Mouse (Mus musculus) brain, adult 2 months (tissue): Measurements from ENCODE around the gene Gpr182.
A peak's percentile ranks its signal among the peaks of the same experiment; 100 is the strongest.

Source experiments
- DNase-seq: peaks from one replicate; pipeline ENCODE4 v3.0.0; 2011; ENCODE audit warnings: low read depth, low spot score

The Gpr182 gene

GRCm38 (mm10) chr10:127739083-127739660 lies 12.4 kb downstream of the Gpr182 start, which contains the start of gene Zbtb39:
TSS of gene Zbtb39 (plus strand) at chr10:127739538.
- peak; percentile 74 for DNase-seq

GRCm38 (mm10) chr10:127738151-127738882 lies 13.2 kb downstream of the Gpr182 start:
- DNase-seq = peak; percentile 51

- DNase-seq = no peak
These were observed 14.0 kb downstream of the Gpr182 start for GRCm38 (mm10) chr10:127737552-127737951.

GRCm38 (mm10) chr10:127736916-127737315 lies 14.6 kb downstream of the Gpr182 start:
- no peak for DNase-seq

GRCm38 (mm10) chr10:127736266-127736665 lies 15.3 kb downstream of the Gpr182 start:
- DNase-seq = no peak

- DNase-seq = peak; percentile 64
These were observed 17.1 kb downstream of the Gpr182 start for GRCm38 (mm10) chr10:127734434-127734833.

- no peak for DNase-seq
These were observed 20.1 kb downstream of the Gpr182 start for GRCm38 (mm10) chr10:127731397-127731796.

- DNase-seq = no peak
These were observed 20.6 kb downstream of the Gpr182 start for GRCm38 (mm10) chr10:127730933-127731310.

GRCm38 (mm10) chr10:127730285-127730932 lies 21.1 kb downstream of the Gpr182 start:
- DNase-seq = peak; percentile 65

GRCm38 (mm10) chr10:127728437-127728836 lies 23.1 kb downstream of the Gpr182 start:
- peak; percentile 56 for DNase-seq

GRCm38 (mm10) chr10:127725136-127725535 lies 26.4 kb downstream of the Gpr182 start:
- DNase-seq = no peak

- no peak for DNase-seq
These were observed 27.4 kb downstream of the Gpr182 start, which contains the start of gene Tac2 for GRCm38 (mm10) chr10:127724178-127724577. TSS of gene Tac2 (plus strand) at chr10:127724478.

- peak; percentile 66 for DNase-seq
These were observed 29.7 kb downstream of the Gpr182 start for GRCm38 (mm10) chr10:127721671-127722418.

GRCm38 (mm10) chr10:127712736-127713135 lies 38.8 kb downstream of the Gpr182 start:
- no peak for DNase-seq

- no peak for DNase-seq
These were observed 41.2 kb downstream of the Gpr182 start for GRCm38 (mm10) chr10:127710331-127710730.

- DNase-seq = peak; percentile 15
These were observed 42.6 kb downstream of the Gpr182 start for GRCm38 (mm10) chr10:127708850-127709370.

GRCm38 (mm10) chr10:127707721-127708120 lies 43.8 kb downstream of the Gpr182 start:
- DNase-seq = no peak

- DNase-seq = no peak
These were observed 45.7 kb downstream of the Gpr182 start for GRCm38 (mm10) chr10:127705783-127706182.

- DNase-seq = no peak
These were observed 46.7 kb downstream of the Gpr182 start, which contains the start of gene Myo1a for GRCm38 (mm10) chr10:127704766-127705220. TSS of gene Myo1a (plus strand) at chr10:127705170.

GRCm38 (mm10) chr10:127704293-127704692 lies 47.2 kb downstream of the Gpr182 start:
- no peak for DNase-seq

- DNase-seq = no peak
These were observed 48.2 kb downstream of the Gpr182 start for GRCm38 (mm10) chr10:127703299-127703698.
